Mouse (Mus musculus): ENCODE measurements at regions not wholly inside any gene's neighbourhood (a gene's known extent, or its start where the extent isn't known, plus 50 kb on each side); places are given as distances from the start of the nearest gene placed in this dataset.

DNA sequence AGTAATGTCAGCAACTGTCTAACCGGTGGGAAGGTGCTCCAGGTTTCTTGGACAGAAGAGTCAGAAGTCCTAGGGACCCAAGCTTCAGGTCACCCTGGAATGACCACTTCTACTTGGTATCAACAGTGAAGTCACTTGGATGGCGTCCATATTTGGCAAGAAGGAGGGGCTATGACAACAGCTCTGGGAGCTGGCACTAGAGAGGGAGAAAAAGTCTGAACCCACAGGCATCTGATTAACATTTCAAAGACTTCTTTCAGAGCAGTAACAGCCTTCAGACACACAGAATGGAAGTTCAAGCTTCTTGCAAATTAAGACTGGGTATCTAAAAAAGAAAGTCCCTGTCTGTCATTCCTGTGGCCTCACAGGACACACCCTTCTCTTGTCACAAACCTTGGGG, 124.4 kb downstream of the Polr2m start:
- intact Hi-C loops (cut with DNase I), result loop anchor here (10.0 kb wide), 1 partner anchor 83 kb away; no protein-coding TSS in a partner anchor
- DNase-seq, result no peak

DNA sequence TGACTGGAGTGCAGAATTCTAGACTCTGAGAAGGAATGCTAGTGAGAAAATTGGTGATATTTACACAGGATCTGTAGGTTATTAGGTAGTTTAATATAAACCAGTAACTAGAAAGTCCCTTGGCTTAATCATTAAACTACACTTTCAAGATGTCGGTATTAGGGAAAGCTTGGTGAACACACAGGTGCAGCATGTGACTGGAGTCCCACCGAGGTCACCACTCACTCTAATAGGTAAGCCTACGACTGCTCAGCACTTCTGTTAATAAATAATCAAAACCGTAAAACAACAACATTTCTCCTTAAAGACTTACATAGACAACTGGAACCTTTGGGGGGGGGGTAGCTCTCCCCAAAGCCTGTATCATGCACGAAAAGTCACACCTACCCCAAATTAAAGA, 125.1 kb downstream of the Polr2m start:
- intact Hi-C loops (cut with DNase I), result loop anchor here (10.0 kb wide), 1 partner anchor 84 kb away; no protein-coding TSS in a partner anchor
- DNase-seq, result no peak

DNA sequence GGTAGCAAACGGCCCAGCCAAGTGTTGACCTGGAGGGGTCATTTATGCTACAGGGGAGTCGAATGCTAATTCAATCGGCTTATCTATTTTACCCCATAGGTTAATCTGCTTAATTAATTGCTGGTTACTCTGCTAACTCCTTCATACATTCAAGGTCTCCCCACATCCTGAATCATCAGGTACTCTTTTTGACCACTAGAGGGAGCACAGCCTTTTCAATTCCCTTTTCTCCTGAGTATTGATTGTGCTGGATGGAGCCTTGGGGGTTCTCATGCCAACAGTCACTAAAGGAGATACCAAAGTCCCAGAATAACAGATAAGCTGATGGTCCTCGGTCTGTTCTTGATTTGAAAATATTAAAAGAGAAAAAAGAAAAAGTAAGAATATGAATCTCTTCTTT, 126.8 kb downstream of the Polr2m start:
- DNase-seq, result no peak
- intact Hi-C loops (cut with DNase I), result loop anchor here (2.0 kb wide), 1 partner anchor 264 kb away; no protein-coding TSS in a partner anchor

DNA sequence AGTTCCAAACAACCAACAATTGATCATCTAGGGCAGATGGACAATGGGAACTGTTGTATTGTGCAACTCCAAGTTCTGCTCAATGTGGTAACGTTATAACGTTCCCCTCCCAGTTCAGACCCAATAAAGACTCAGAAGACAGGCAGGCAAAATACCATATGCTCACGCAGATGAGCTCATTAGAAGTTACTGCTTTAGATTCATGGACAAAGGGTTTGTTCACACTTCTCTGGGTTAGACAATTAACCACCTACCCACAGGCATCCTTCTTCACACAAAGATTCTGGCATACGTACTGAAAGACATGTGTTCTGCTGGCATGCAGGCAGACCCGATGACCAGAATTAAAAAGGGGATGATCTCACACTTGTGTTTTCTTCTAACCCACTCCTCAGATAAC, 130.0 kb downstream of the Polr2m start:
- intact Hi-C loops (cut with DNase I), result no loop called here
- no peak for DNase-seq

All from gastrocnemius, postnatal 36 days (tissue).